Mouse (Mus musculus): ENCODE results near the gene 1700001P01Rik. TPM values are rescaled to one million over a fixed set of nuclear protein-coding genes. Genes with fewer than 3 reads are reported as not detected.
A peak's percentile ranks its signal among the peaks of the same experiment; 100 is the strongest.
"Not testable (repeated sequence)": the region's sequence is repeated elsewhere in the genome, so short reads cannot be mapped to it uniquely, and the experiment has no call there.

1700001P01Rik gene
- polyA plus RNA-seq, 1 experiment from 2014 or later = not detected

DNA sequence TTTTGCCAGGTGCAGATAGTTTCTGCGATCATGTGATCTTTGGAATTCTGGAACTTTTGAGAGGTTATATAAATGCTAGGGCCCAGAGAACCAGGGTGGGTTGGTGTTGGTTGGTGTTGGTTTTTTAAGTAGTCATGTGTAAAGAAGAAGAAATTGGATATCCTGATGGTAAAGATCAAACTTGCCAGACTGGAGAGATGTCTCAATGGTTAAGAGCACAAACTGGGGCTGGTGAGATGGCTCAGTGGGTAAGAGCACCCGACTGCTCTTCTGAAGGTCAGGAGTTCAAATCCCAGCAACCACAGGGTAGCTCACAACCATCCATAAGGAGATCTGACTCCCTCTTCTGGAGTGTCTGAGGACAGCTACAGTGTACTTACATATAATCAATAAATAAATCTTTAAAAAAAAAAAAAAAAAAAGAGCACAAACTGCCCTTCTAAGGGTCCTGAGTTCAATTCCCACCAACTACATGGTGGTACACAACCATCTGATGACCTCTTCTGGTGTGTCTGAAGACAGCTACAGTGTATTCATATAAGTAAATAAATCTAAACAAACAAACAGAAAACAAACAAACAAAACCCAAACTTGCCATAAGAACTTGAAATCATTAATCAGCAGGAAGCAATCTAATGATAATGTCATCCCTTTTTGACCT, 15.2 kb upstream of the 1700001P01Rik start:
- not testable (repeated sequence) for DNase-seq; H3K4me2 ChIP-seq (ENCODE audit: low read length); H3K4me1 ChIP-seq (ENCODE audit: control insufficient read depth, insufficient read depth, low read length); H3K27me3 ChIP-seq (ENCODE audit: control insufficient read depth, insufficient read depth, low read length); H3K9ac ChIP-seq (replicated peaks; ENCODE audit: low read length); H3K9me3 ChIP-seq (ENCODE audit: control insufficient read depth, low read length); H3K4me3 ChIP-seq (replicated peaks; ENCODE audit: low read depth, low read length); ATAC-seq (ENCODE audit: low FRiP score, low TSS enrichment); H3K27ac ChIP-seq (replicated peaks; ENCODE audit: low read depth, low read length); H3K36me3 ChIP-seq (ENCODE audit: control insufficient read depth, insufficient read depth, low read length)
- 82% methylated on average over 2 of the region's 2 CpGs for WGBS

DNA sequence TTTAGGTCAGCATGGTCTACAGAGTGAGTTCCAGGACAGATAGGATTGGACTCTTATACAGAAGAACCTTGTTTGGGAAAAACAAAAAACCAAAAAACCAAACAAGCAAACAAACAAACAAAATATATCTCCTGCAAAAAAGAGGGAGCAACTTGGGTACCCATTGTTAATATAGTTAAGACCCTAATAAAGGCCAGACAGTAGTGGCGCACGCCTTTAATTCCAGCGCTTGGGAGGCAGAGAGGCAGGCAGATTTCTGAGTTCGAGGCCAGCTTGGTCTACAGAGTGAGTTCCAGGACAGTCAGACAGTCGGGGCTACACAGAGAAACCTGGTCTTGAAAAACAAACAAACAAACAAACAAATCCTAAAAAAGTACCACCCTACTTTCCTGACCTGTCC, 14.0 kb upstream of the 1700001P01Rik start:
- H3K4me2 ChIP-seq (ENCODE audit: low read length) = no peak overlapping the region
- H3K27ac ChIP-seq (replicated peaks; ENCODE audit: low read depth, low read length) = no peak overlapping the region
- no peaks in the 10 kb centered on the region for H3K4me1 ChIP-seq (ENCODE audit: control insufficient read depth, insufficient read depth, low read length)
- H3K9me3 ChIP-seq (ENCODE audit: control insufficient read depth, low read length) = no peaks in the 10 kb centered on the region
- H3K36me3 ChIP-seq (ENCODE audit: control insufficient read depth, insufficient read depth, low read length) = no peaks in the 10 kb centered on the region
- no peak for DNase-seq
- H3K27me3 ChIP-seq (ENCODE audit: control insufficient read depth, insufficient read depth, low read length) = no peaks in the 10 kb centered on the region
- no peak for ATAC-seq (ENCODE audit: low FRiP score, low TSS enrichment)
- H3K9ac ChIP-seq (replicated peaks; ENCODE audit: low read length) = no peak overlapping the region
- H3K4me3 ChIP-seq (replicated peaks; ENCODE audit: low read depth, low read length) = no peak overlapping the region
- 85% methylated on average over 5 of the region's 5 CpGs for WGBS

DNA sequence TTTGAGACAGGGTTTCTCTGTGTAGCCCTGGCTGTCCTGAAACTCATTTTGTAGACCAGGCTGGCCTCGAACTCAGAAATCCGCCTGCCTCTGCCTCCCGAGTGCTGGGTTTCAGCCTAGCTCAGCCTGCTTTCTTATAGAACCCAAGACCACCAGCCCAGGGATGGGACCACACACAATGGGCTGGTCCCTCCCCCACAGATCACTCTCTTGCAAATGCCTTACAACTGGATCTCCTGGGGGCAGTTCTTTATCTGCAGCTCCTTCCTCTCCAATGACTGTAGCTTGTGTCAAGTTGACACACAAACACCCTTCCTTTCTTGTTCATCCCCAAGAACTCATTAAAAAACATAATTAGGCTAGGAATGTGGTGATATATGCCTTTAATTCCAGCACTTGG, 12.2 kb upstream of the 1700001P01Rik start:
- 92% methylated on average over 3 of the region's 3 CpGs for WGBS
- H3K4me2 ChIP-seq (ENCODE audit: low read length) = no peak overlapping the region
- H3K4me3 ChIP-seq (replicated peaks; ENCODE audit: low read depth, low read length) = no peak overlapping the region
- H3K9ac ChIP-seq (replicated peaks; ENCODE audit: low read length) = no peak overlapping the region
- no peak overlapping the region for H3K27ac ChIP-seq (replicated peaks; ENCODE audit: low read depth, low read length)
- no peak for DNase-seq
- no peak for ATAC-seq (ENCODE audit: low FRiP score, low TSS enrichment)
- H3K4me1 ChIP-seq (ENCODE audit: control insufficient read depth, insufficient read depth, low read length) = no peaks in the 10 kb centered on the region; the same call in 1 of the 2 replicates
- no peaks in the 10 kb centered on the region for H3K9me3 ChIP-seq (ENCODE audit: control insufficient read depth, low read length)
- H3K27me3 ChIP-seq (ENCODE audit: control insufficient read depth, insufficient read depth, low read length) = no peaks in the 10 kb centered on the region
- no peaks in the 10 kb centered on the region for H3K36me3 ChIP-seq (ENCODE audit: control insufficient read depth, insufficient read depth, low read length)

DNA sequence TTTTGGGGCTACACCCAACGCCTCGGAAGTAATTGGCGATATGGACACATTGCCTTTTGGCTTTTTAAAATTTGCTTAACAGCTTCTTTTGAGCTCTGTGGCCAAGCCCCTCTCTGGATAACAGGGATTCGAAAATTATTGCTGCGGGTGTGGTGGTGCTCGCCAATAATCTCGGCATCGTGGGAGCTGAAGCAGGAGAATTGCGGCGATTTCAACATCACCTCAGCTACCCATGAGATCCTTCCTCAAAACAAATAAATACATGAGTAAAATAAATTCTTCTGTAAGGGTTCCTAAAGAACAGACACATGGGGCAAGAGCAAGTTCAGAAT, 6.8 kb upstream of the 1700001P01Rik start:
- peak overlapping the region; percentile 15; the same call in 1 of the 2 replicates for H3K27ac ChIP-seq (replicated peaks; ENCODE audit: low read depth, low read length)
- peaks cover 9% of the 10 kb centered on the region; the same call in 1 of the 2 replicates for H3K4me1 ChIP-seq (ENCODE audit: control insufficient read depth, insufficient read depth, low read length)
- peaks cover 32% of the 10 kb centered on the region for H3K36me3 ChIP-seq (ENCODE audit: control insufficient read depth, insufficient read depth, low read length)
- H3K9me3 ChIP-seq (ENCODE audit: control insufficient read depth, low read length) = no peaks in the 10 kb centered on the region
- 1% methylated on average over 10 of the region's 10 CpGs for WGBS
- H3K4me3 ChIP-seq (replicated peaks; ENCODE audit: low read depth, low read length) = peak overlapping the region; percentile 90
- H3K9ac ChIP-seq (replicated peaks; ENCODE audit: low read length) = peak overlapping the region; percentile 52
- ATAC-seq (ENCODE audit: low FRiP score, low TSS enrichment) (no peak), DNase-seq (no peak)
- H3K27me3 ChIP-seq (ENCODE audit: control insufficient read depth, insufficient read depth, low read length) = no peaks in the 10 kb centered on the region
- H3K4me2 ChIP-seq (ENCODE audit: low read length) = peak overlapping the region; percentile 78

DNA sequence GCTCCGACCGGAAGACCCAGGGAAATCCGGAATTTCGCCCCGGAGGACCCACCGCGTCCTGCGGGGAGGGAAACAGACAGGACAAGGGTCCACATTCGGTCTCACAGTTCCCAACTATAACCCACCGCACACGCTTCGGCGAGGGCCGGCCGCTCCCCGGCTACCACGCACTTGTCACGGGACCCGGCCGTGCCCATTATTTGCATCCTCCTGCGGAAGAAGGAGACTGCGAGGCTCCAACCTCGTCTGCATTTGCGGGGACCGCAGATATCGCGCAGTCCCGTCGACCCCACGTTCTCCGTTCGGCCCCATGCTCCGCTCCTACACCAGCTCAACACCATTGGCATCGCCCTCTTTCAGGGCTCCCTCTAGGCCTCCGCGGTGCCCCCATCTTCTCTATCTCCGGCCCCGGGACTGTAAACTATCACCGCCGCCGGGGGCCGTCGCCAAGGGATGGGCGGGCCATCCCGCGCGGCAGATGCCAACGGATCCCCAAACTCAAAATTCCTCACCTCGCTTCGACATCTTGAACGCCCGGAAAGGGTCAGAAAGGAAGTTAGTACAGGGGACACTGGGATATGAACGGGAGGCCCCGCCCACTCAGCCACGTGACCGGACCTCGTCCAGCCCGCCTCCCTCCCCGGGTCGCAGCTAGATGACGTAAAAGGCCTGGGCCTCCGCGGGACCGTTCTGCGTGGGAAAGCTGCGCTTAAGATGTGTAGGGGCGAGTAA, 6.3 kb upstream of the 1700001P01Rik start, which contains the start of gene Rpl23:
Rpl23 (minus strand) TSS at position 606 of the 732 bp plus-strand sequence.
- Histone ChIP-seq H3K4me2 (ENCODE audit: low read length) (peak within 1 kb of the TSS; percentile 78), H3K4me3 (replicated peaks; ENCODE audit: low read depth, low read length) (peak within 1 kb of the TSS; percentile 90), H3K27ac (replicated peaks; ENCODE audit: low read depth, low read length) (peak within 1 kb of the TSS; percentile 82), H3K36me3 (ENCODE audit: control insufficient read depth, insufficient read depth, low read length) (peaks cover 37% of the 10 kb centered on the region), H3K27me3 (ENCODE audit: control insufficient read depth, insufficient read depth, low read length) (no peaks in the 10 kb centered on the region), H3K4me1 (ENCODE audit: control insufficient read depth, insufficient read depth, low read length) (peaks cover 9% of the 10 kb centered on the region; the same call in 1 of the 2 replicates), H3K9ac (replicated peaks; ENCODE audit: low read length) (peak within 1 kb of the TSS; percentile 95), H3K9me3 (ENCODE audit: control insufficient read depth, low read length) (no peaks in the 10 kb centered on the region)
- ATAC-seq (ENCODE audit: low FRiP score, low TSS enrichment) = peak; percentile 92
- WGBS = under 1% methylated on average over 67 of the region's 67 CpGs
- peak; percentile 100 for DNase-seq

DNA sequence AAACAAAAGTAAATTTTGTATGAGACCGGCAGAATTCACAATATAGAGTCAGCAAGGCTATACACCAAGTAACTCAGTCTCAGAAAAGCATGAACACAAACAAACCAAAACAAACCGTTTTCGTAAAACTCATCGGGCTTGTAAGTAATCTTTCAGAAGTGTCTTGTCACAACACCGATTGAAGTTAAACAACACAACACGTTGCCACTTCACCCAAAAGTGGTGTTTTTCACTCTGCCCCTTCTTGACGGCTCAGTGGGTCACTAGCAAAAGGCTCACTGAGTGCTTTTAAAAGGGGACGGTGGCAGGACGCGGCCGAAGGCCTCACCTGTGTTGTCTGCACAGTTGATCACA, 5.7 kb upstream of the 1700001P01Rik start:
- 3% methylated on average over 11 of the region's 11 CpGs for WGBS
- DNase-seq (no peak), ATAC-seq (ENCODE audit: low FRiP score, low TSS enrichment) (no peak)
- Histone ChIP-seq H3K4me3 (replicated peaks; ENCODE audit: low read depth, low read length) (peak overlapping the region; percentile 90), H3K36me3 (ENCODE audit: control insufficient read depth, insufficient read depth, low read length) (peaks cover 42% of the 10 kb centered on the region), H3K4me1 (ENCODE audit: control insufficient read depth, insufficient read depth, low read length) (peaks cover 9% of the 10 kb centered on the region; the same call in 1 of the 2 replicates), H3K9ac (replicated peaks; ENCODE audit: low read length) (peak overlapping the region; percentile 95), H3K9me3 (ENCODE audit: control insufficient read depth, low read length) (no peaks in the 10 kb centered on the region), H3K27ac (replicated peaks; ENCODE audit: low read depth, low read length) (peak overlapping the region; percentile 82), H3K27me3 (ENCODE audit: control insufficient read depth, insufficient read depth, low read length) (no peaks in the 10 kb centered on the region), H3K4me2 (ENCODE audit: low read length) (peak overlapping the region; percentile 78)

DNA sequence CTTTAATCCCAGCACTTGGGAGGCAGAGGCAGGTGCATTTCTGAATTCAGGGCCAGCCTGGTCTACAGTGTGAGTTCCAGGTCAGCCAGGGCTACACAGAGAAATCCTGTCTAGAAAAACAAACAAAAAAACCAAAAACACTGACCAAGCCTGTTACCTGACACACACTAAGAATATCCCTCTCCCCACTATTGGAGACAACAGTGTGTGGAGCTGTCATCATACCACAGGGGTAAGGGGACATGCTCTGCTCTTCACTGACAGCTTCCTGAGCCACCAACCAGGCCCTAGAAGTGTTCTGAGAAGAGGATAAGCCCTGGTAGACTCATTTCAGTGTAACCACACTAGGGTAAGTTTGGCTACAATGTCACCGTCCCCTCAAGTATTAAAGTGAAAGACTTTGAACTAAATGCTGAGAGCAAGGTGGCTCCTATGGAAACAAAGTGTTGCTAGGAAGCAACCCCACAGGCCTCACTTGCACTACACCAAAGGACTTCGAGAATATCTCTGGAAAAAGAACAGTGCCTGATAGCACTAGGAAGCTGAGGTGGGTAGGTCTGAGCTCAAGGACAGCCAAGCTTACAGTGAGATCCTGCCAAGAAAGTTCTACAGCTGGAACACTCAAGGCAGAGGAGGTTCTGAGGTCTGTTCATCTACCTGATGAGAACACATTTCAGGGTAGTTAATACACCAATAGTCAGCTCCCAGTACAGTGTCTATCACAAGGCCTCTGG, 4.4 kb upstream of the 1700001P01Rik start:
- Histone ChIP-seq H3K27me3 (ENCODE audit: control insufficient read depth, insufficient read depth, low read length) (no peaks in the 10 kb centered on the region), H3K4me2 (ENCODE audit: low read length) (peak overlapping the region; percentile 78), H3K4me3 (replicated peaks; ENCODE audit: low read depth, low read length) (0 out of 2 replicates have a peak overlapping the region, but pooled peaks have one; percentile 90), H3K27ac (replicated peaks; ENCODE audit: low read depth, low read length) (no peak overlapping the region), H3K4me1 (ENCODE audit: control insufficient read depth, insufficient read depth, low read length) (peaks cover 9% of the 10 kb centered on the region; the same call in 1 of the 2 replicates), H3K9me3 (ENCODE audit: control insufficient read depth, low read length) (no peaks in the 10 kb centered on the region), H3K36me3 (ENCODE audit: control insufficient read depth, insufficient read depth, low read length) (peaks cover 53% of the 10 kb centered on the region), H3K9ac (replicated peaks; ENCODE audit: low read length) (no peak overlapping the region)
- DNase-seq (no peak), ATAC-seq (ENCODE audit: low FRiP score, low TSS enrichment) (no peak)
- WGBS = 93% methylated on average over 2 of the region's 2 CpGs

DNA sequence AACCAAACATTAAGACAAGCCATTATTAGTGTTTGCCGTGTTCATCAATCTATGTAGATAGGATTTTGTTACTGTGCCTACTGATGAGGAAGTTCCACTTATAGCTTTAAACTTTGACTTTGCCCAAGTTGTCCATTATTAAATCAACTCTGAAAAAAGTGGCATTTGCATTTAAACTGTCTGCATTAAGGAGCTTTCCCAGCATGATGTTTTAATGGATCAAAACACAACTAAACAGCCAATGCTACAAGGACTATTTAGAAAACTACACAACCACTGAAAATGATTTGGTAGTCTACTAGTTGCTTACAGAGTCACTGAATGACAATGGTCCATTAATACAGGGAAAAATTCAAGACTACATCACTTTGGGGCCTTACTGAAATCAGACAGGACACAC, 3.2 kb upstream of the 1700001P01Rik start:
- ATAC-seq (ENCODE audit: low FRiP score, low TSS enrichment) = no peak
- Histone ChIP-seq H3K4me3 (replicated peaks; ENCODE audit: low read depth, low read length) (no peak overlapping the region), H3K4me2 (ENCODE audit: low read length) (no peak overlapping the region), H3K9ac (replicated peaks; ENCODE audit: low read length) (no peak overlapping the region), H3K27me3 (ENCODE audit: control insufficient read depth, insufficient read depth, low read length) (no peaks in the 10 kb centered on the region), H3K4me1 (ENCODE audit: control insufficient read depth, insufficient read depth, low read length) (peaks cover 9% of the 10 kb centered on the region; the same call in 1 of the 2 replicates), H3K36me3 (ENCODE audit: control insufficient read depth, insufficient read depth, low read length) (peaks cover 58% of the 10 kb centered on the region), H3K27ac (replicated peaks; ENCODE audit: low read depth, low read length) (no peak overlapping the region), H3K9me3 (ENCODE audit: control insufficient read depth, low read length) (no peaks in the 10 kb centered on the region)
- DNase-seq = no peak
- WGBS = 100% methylated on average over 1 of the region's 1 CpGs

All from midbrain, embryonic 14.5 days (tissue).